Mouse (Mus musculus) stomach, postnatal 0 days (tissue): Measurements from ENCODE around the gene Pilra. TPM values are rescaled to one million over a fixed set of nuclear protein-coding genes. Genes with fewer than 3 reads are reported as not detected.

Experiments
- ATAC-seq: fragments of 200-750 bp; cut with Nextera tagmentation; 2 replicates; pipeline ENCODE4 v1.8.0; 2017; ENCODE audit not compliant: low FRiP score, low TSS enrichment
- DNase-seq: peaks from one replicate; pipeline ENCODE4 v3.0.0-alpha.2; 2016; ENCODE audit warnings: low spot score
- H3K27ac ChIP-seq: fragments of 300-500 bp; sonication (generic); replicated peaks from 2 replicates; pipeline ENCODE4 v1.5.1; 2014; ENCODE audit warnings: mild to moderate bottlenecking, control low read depth
- H3K27me3 ChIP-seq: fragments of 300-500 bp; sonication (generic); 2 replicates; pipeline ENCODE4 v1.6.1; 2014; ENCODE audit warnings: low read length; ENCODE audit not compliant: control insufficient read depth, insufficient read depth
- H3K36me3 ChIP-seq: fragments of 300-500 bp; sonication (generic); 2 replicates; pipeline ENCODE4 v1.6.1; 2014; ENCODE audit warnings: low read length, mixed read lengths; ENCODE audit not compliant: control insufficient read depth, insufficient read depth
- H3K4me1 ChIP-seq: fragments of 300-500 bp; sonication (generic); replicated peaks from 2 replicates; pipeline ENCODE4 v1.6.1; 2014; ENCODE audit warnings: antibody characterized with exemption; ENCODE audit not compliant: control insufficient read depth, insufficient read depth
- H3K4me2 ChIP-seq: fragments of 300-500 bp; sonication (generic); replicated peaks from 2 replicates; pipeline ENCODE4 v1.6.1; 2014; ENCODE audit warnings: low read depth, mild to moderate bottlenecking, control low read depth, moderate library complexity
- H3K4me3 ChIP-seq: fragments of 300-500 bp; sonication (generic); 2 replicates; pipeline ENCODE4 v1.5.1; 2014; ENCODE audit warnings: low read depth, low read length, control low read depth
- H3K9ac ChIP-seq: fragments of 300-500 bp; sonication (generic); 2 replicates; pipeline ENCODE4 v1.6.1; 2014; ENCODE audit warnings: mild to moderate bottlenecking, low read length, control low read depth, mixed read lengths
- H3K9me3 ChIP-seq: fragments of 300-500 bp; sonication (generic); 2 replicates; pipeline ENCODE4 v1.6.1; 2016; ENCODE audit warnings: low read length; ENCODE audit not compliant: control insufficient read depth
- CTCF ChIP-seq: IDR thresholded peaks from 2 replicates; pipeline ENCODE4 v1.5.1; 2016; ENCODE audit warnings: antibody characterized with exemption, low read depth, mild to moderate bottlenecking, moderate library complexity
- EP300 ChIP-seq: optimal IDR thresholded peaks from 2 replicates; pipeline ENCODE3; 2016; ENCODE audit warnings: antibody characterized with exemption
- WGBS: fragments of 180-500 bp; shearing (Covaris S2); extraction: QIAGEN DNeasy Blood & Tissue Kit; methylation state at CpG from one replicate; pipeline ENCODE4 v1.1.7; 2014; 5-methylcytosine and 5-hydroxymethylcytosine counted together
- polyA plus RNA-seq: library from polyadenylated mRNA; unstranded; fragments of >200 nt; fragmentation: Nextera tagmentation; extraction: Ambion mirVana; gene quantifications from 2 replicates; pipeline ENCODE4 v1.2.1, GENCODE M21; 2015

The Pilra gene
- polyA plus RNA-seq, 1 experiment from 2014 or later = 0.64 TPM

DNA sequence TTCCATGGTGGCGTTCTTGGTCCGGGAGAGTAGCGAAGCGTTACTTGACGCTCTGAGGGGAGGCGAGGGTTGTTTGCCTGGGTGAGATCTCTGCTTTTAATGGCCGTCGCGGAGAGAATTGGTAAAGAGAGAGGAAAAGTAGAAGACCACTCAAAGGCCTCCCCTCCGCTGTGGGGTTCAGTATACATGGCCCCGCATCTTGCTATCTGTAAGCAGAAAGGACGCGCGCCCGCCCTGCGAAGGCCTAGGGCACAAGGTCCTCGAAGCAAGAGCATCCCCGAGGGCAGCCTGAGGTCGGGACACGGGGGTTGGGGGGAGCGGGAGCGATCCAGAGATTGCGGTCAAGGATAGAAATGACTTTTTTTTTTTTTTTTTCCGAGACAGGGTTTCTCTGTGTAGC, 47.9 kb downstream of the Pilra start:
- 72% methylated on average over 24 of the region's 24 CpGs for WGBS

DNA sequence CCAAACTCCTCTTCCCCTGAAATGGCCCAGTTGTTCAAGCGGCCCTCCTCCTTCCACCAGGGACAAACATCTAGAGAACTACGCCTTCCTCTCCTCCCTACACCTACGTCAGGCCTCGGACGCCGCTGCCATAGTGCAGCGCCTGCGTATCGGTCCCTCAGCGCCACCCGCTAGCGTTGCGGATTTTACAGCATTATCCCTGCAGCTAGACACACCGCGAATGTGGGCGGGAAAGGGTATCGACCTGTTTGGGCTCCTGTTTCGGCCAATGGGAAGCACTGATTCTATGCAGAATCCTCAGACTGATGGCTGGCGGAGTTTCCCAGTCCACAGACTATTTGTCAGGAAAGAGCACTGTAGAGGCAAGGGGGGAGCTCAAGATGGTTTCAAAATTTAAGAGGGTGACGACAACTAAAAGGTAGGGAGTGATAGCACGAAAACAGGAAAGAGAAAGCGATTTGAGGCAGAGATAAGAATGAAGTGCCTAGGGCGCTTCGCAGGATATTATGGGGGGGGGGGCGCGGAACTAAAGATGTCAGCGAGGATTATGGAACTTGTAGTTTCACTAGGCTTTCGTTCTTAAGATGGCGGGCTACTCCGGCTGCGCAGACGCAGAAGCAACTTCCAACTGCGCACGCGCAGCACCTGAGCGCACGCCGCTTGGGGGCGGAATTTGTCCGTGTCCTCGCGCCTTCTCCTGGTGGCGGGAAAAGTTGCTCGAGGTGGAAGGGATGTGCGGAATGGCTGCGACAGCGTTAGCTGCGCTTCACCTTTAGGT, 48.7 kb downstream of the Pilra start, which contains the start of the genes Mepce and Zcwpw1:
TSS of gene Mepce (minus strand) at position 505 of the 778 bp plus-strand sequence.
TSS of gene Zcwpw1 (plus strand) at position 648 of the 778 bp plus-strand sequence.
- WGBS = under 1% methylated on average over 46 of the region's 48 CpGs
- ATAC-seq = peak; percentile 81
- TF ChIP-seq EP300 (no peak), CTCF (peak; percentile 89)

More for the DNA sequence above, 47.9 kb downstream of the Pilra start:
- no peak for ATAC-seq
- Histone ChIP-seq H3K27me3 (no peaks in the 10 kb centered on the region), H3K9ac (no peak overlapping the region), H3K4me1 (peaks cover 10% of the 10 kb centered on the region; the same call in 1 of the 2 replicates), H3K4me2 (peak overlapping the region; percentile 54; the same call in 1 of the 2 replicates), H3K27ac (no peak overlapping the region), H3K4me3 (peak overlapping the region; percentile 40; the same call in 1 of the 2 replicates), H3K9me3 (no peaks in the 10 kb centered on the region), H3K36me3 (peaks cover under 1% of the 10 kb centered on the region; the same call in 1 of the 2 replicates)
- no peak for DNase-seq
- no peak for TF ChIP-seq CTCF
- TF ChIP-seq EP300 = no peak

GRCm38 (mm10) chr5:137786109-137786942, 49.8 kb downstream of the Pilra start:
- ATAC-seq (peak; percentile 88), DNase-seq (peak; percentile 100)
- TF ChIP-seq EP300 = no peak
- no peak for TF ChIP-seq CTCF

More for the DNA sequence above, 48.7 kb downstream of the Pilra start, which contains the start of the genes Mepce and Zcwpw1:
- peak within 1 kb of the TSS; percentile 98 for H3K27ac ChIP-seq
- peak within 1 kb of the TSS; percentile 94 for H3K9ac ChIP-seq
- no peaks in the 10 kb centered on the region for H3K27me3 ChIP-seq
- peaks cover 8% of the 10 kb centered on the region; the same call in 1 of the 2 replicates for H3K36me3 ChIP-seq
- no peaks in the 10 kb centered on the region for H3K9me3 ChIP-seq
- peak within 1 kb of the TSS; percentile 88 for H3K4me3 ChIP-seq
- peak within 1 kb of the TSS; percentile 87 for H3K4me2 ChIP-seq
- peak; percentile 96 for DNase-seq
- H3K4me1 ChIP-seq = peaks cover 10% of the 10 kb centered on the region; the same call in 1 of the 2 replicates

GRCm38 (mm10) chr5:137785164-137786031, 50.7 kb downstream of the Pilra start:
- ATAC-seq (peak; percentile 25), DNase-seq (peak; percentile 64)
- Histone ChIP-seq H3K36me3 (peaks cover 15% of the 10 kb centered on the region), H3K4me1 (peaks cover 10% of the 10 kb centered on the region; the same call in 1 of the 2 replicates), H3K27me3 (no peaks in the 10 kb centered on the region), H3K9me3 (no peaks in the 10 kb centered on the region), H3K4me2 (peak overlapping the region; percentile 87), H3K9ac (peak overlapping the region; percentile 94), H3K4me3 (peak overlapping the region; percentile 88), H3K27ac (peak overlapping the region; percentile 98)
- TF ChIP-seq EP300 (no peak), CTCF (no peak)
- WGBS = 1% methylated on average over 58 of the region's 62 CpGs

More at GRCm38 (mm10) chr5:137786109-137786942, 49.8 kb downstream of the Pilra start:
- H3K36me3 ChIP-seq = peaks cover 13% of the 10 kb centered on the region
- H3K4me3 ChIP-seq = peak overlapping the region; percentile 88
- peak overlapping the region; percentile 87 for H3K4me2 ChIP-seq
- H3K9ac ChIP-seq = peak overlapping the region; percentile 94
- WGBS = under 1% methylated on average over 67 of the region's 79 CpGs
- H3K9me3 ChIP-seq = no peaks in the 10 kb centered on the region
- H3K27ac ChIP-seq = peak overlapping the region; percentile 98
- no peaks in the 10 kb centered on the region for H3K27me3 ChIP-seq
- peaks cover 10% of the 10 kb centered on the region; the same call in 1 of the 2 replicates for H3K4me1 ChIP-seq

DNA sequence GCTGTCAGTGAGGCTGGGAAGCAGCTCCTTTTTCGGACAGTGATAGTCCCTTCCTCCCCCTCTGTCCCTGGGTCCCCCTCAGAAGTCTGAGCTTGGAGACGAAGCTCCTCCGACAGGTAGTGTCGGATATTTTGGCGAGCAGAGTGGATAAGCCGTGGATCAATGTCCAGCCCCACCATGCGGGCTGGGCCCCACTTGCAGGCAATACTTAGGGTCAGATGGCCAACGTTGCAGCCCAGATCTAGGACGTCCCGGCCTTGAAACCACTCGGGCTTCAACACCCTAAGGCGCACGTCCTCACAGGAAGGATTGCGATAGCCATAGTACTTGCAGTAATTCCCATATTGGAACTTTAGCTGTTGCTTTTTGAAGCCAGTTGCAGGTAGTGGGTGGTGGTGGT, 51.5 kb downstream of the Pilra start:
- ATAC-seq (no peak), DNase-seq (no peak)
- WGBS = 64% methylated on average over 14 of the region's 14 CpGs
- peak overlapping the region; percentile 87 for H3K4me2 ChIP-seq
- H3K36me3 ChIP-seq = peaks cover 15% of the 10 kb centered on the region
- H3K27me3 ChIP-seq = no peaks in the 10 kb centered on the region
- H3K4me3 ChIP-seq = peak overlapping the region; percentile 88
- peaks cover 10% of the 10 kb centered on the region; the same call in 1 of the 2 replicates for H3K4me1 ChIP-seq
- no peaks in the 10 kb centered on the region for H3K9me3 ChIP-seq
- TF ChIP-seq EP300 = no peak
- TF ChIP-seq CTCF = no peak
- H3K9ac ChIP-seq = peak overlapping the region; percentile 94
- H3K27ac ChIP-seq = no peak overlapping the region; the same call in 1 of the 2 replicates
